Mouse (Mus musculus): ENCODE measurements at regions not wholly inside any gene's neighbourhood (a gene's known extent, or its start where the extent isn't known, plus 50 kb on each side); places are given as distances from the start of the nearest gene placed in this dataset.
A peak's percentile ranks its signal among the peaks of the same experiment; 100 is the strongest.

DNA sequence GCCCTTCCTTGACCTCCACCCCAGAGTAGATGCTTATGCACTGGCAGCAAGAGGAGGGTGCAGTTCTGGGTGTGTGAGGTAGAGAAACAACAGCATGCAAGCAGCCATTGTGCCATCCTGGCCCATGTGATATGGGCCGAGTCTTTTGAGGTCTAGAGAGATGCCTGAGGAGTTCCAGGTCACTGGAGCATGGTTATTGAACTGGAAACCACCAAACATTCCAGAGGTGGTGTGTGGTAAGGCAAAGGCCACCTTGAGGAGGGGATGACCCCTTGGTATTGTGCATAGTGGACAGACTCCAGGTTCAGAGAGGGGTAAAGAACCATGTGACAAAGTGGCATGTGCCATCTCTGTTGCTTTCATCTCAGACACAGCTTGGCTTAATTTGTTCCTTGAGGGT lies 107.9 kb upstream of the Stc2 start:
- Histone ChIP-seq H3K4me3 (ENCODE audit: low read depth, low read length) (no peak overlapping the region), H3K36me3 (ENCODE audit: control insufficient read depth, insufficient read depth, low read length) (no peaks in the 10 kb centered on the region), H3K27ac (ENCODE audit: low read length) (no peak overlapping the region), H3K27me3 (ENCODE audit: control insufficient read depth, insufficient read depth, low read length) (no peaks in the 10 kb centered on the region), H3K4me1 (ENCODE audit: control insufficient read depth, insufficient read depth, low read length) (peaks cover 3% of the 10 kb centered on the region; the same call in 1 of the 2 replicates), H3K4me2 (replicated peaks; ENCODE audit: low read depth, low read length) (no peak overlapping the region), H3K9ac (replicated peaks; ENCODE audit: low read depth, low read length) (no peak overlapping the region), H3K9me3 (ENCODE audit: control insufficient read depth, low read depth, low read length) (no peaks in the 10 kb centered on the region)
- WGBS: 83% methylated on average over 1 of the region's 1 CpGs
- no peak for ATAC-seq (ENCODE audit: insufficient number of reproducible peaks, insufficient read depth, low FRiP score, low read depth)

DNA sequence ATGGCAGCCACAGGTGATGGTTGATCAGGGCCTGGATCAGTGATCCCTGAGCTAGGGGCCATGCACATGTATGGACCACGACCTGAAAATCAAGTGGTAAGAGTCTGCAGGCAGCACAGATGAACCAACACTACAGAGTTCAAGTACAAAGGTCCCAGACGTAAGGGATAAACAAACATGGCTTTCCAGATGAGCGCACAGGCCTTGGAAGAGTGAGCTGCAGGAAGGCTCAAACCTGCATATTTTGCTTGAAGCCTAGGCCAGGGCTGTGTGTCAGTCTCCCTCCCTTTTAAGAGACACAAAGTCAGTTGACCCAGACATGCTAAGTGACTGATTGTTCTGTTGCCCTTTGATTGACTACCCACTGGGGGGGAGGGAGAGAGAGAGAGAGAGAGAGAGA lies 107.2 kb upstream of the Stc2 start:
- 65% methylated on average over 3 of the region's 3 CpGs for WGBS
- ATAC-seq (ENCODE audit: insufficient number of reproducible peaks, insufficient read depth, low FRiP score, low read depth): no peak

DNA sequence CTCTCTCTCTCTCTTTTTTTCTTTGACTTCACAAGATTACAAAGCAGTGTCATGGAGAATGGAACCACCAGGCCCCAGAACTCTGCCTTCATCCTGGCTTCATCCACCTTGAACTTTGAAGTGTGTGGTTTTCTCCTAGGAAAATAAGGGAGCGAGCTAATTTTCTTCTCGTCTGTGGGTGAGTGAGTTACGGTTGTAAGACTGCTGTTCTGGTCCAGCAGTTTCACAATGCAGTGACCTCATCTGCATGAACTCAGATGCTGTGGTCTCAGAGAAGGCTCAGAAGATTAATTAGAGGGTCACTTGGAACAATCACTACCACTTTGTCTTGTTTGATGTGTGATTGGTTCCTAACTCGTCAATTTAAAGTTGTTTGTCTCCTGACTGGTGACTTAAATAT lies 103.1 kb upstream of the Stc2 start:
- no peaks in the 10 kb centered on the region for H3K9me3 ChIP-seq (ENCODE audit: control insufficient read depth, low read depth, low read length)
- 53% methylated on average over 4 of the region's 4 CpGs for WGBS
- no peak overlapping the region for H3K27ac ChIP-seq (ENCODE audit: low read length)
- no peaks in the 10 kb centered on the region for H3K27me3 ChIP-seq (ENCODE audit: control insufficient read depth, insufficient read depth, low read length)
- ATAC-seq (ENCODE audit: insufficient number of reproducible peaks, insufficient read depth, low FRiP score, low read depth): no peak
- H3K4me1 ChIP-seq (ENCODE audit: control insufficient read depth, insufficient read depth, low read length): peaks cover 3% of the 10 kb centered on the region; the same call in 1 of the 2 replicates
- H3K4me2 ChIP-seq (replicated peaks; ENCODE audit: low read depth, low read length): no peak overlapping the region
- H3K36me3 ChIP-seq (ENCODE audit: control insufficient read depth, insufficient read depth, low read length): no peaks in the 10 kb centered on the region
- no peak overlapping the region for H3K4me3 ChIP-seq (ENCODE audit: low read depth, low read length)
- no peak overlapping the region for H3K9ac ChIP-seq (replicated peaks; ENCODE audit: low read depth, low read length)

More for the DNA sequence above, 107.2 kb upstream of the Stc2 start:
- Histone ChIP-seq H3K4me2 (replicated peaks; ENCODE audit: low read depth, low read length) (no peak overlapping the region), H3K36me3 (ENCODE audit: control insufficient read depth, insufficient read depth, low read length) (no peaks in the 10 kb centered on the region), H3K4me1 (ENCODE audit: control insufficient read depth, insufficient read depth, low read length) (peaks cover 3% of the 10 kb centered on the region; the same call in 1 of the 2 replicates), H3K27ac (ENCODE audit: low read length) (no peak overlapping the region), H3K27me3 (ENCODE audit: control insufficient read depth, insufficient read depth, low read length) (no peaks in the 10 kb centered on the region), H3K9ac (replicated peaks; ENCODE audit: low read depth, low read length) (no peak overlapping the region), H3K4me3 (ENCODE audit: low read depth, low read length) (no peak overlapping the region), H3K9me3 (ENCODE audit: control insufficient read depth, low read depth, low read length) (no peaks in the 10 kb centered on the region)

DNA sequence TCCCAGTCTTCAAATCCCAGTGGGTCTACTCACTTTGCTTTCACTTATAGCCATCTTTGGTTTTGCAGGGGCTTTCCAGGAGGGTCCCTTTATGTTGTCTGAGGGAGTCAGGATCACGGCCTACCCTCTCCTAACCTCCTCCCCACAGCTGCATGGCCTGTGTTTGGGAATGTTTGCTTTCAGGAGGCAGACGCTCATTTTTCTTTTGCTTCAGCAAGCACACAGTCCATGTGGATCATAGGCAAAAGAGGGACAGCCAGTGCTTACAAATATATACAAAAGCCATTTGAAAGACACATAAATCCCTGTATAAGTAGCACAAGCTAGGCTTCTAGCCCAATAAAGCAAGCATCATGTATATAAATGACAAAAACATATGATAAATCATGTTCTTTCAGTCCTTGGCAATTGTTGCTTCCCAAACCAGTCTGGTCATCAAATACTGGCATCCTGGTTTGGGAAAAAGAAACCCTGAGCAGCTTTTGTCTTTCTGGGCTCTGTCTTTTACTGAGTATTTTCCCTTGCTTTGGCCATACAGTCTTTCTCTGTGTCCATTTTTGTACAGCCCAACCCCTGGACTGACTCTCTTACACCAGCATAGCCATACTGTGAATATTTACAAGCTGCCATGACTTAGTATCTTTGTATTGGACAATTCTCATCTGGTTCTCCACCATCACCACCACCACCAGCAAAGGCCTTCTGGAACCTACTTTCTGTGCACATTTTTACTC lies 101.0 kb upstream of the Stc2 start:
- no peaks in the 10 kb centered on the region for H3K27me3 ChIP-seq (ENCODE audit: control insufficient read depth, insufficient read depth, low read length)
- no peaks in the 10 kb centered on the region for H3K9me3 ChIP-seq (ENCODE audit: control insufficient read depth, low read depth, low read length)
- peaks cover 1% of the 10 kb centered on the region; the same call in 1 of the 2 replicates for H3K4me1 ChIP-seq (ENCODE audit: control insufficient read depth, insufficient read depth, low read length)
- peak; percentile 60; the same call in 1 of the 2 replicates for ATAC-seq (ENCODE audit: insufficient number of reproducible peaks, insufficient read depth, low FRiP score, low read depth)
- WGBS: 17% methylated on average over 2 of the region's 2 CpGs
- no peaks in the 10 kb centered on the region for H3K36me3 ChIP-seq (ENCODE audit: control insufficient read depth, insufficient read depth, low read length)
- H3K27ac ChIP-seq (ENCODE audit: low read length): peak overlapping the region; percentile 64; the same call in 1 of the 2 replicates
- no peak overlapping the region for H3K9ac ChIP-seq (replicated peaks; ENCODE audit: low read depth, low read length)
- H3K4me2 ChIP-seq (replicated peaks; ENCODE audit: low read depth, low read length): no peak overlapping the region
- H3K4me3 ChIP-seq (ENCODE audit: low read depth, low read length): no peak overlapping the region

DNA sequence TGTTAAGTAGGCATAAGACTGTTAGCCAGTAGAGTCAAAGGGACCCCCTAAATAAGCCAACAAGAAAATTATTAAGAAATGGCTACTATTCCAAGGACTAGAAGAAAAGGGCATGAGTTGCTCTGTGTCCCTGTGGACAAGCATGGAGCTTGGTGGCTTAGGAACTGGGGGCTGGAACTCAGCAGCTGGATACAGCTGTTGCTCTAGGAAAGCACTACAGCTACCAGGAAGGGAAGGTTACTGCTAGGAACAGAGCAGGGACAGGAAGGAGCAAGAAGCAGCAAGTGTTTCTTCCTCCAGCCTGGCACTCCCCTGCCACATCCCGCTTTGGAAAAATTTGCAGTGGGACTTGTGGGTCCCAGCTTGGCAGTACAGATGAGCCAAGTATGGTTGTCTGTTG lies 95.0 kb upstream of the Stc2 start:
- H3K9me3 ChIP-seq (ENCODE audit: control insufficient read depth, low read depth, low read length): no peaks in the 10 kb centered on the region
- no peaks in the 10 kb centered on the region for H3K4me1 ChIP-seq (ENCODE audit: control insufficient read depth, insufficient read depth, low read length)
- no peak overlapping the region for H3K4me2 ChIP-seq (replicated peaks; ENCODE audit: low read depth, low read length)
- H3K27ac ChIP-seq (ENCODE audit: low read length): peak overlapping the region; percentile 21; the same call in 1 of the 2 replicates
- H3K36me3 ChIP-seq (ENCODE audit: control insufficient read depth, insufficient read depth, low read length): no peaks in the 10 kb centered on the region
- 75% methylated on average over 1 of the region's 1 CpGs for WGBS
- no peaks in the 10 kb centered on the region for H3K27me3 ChIP-seq (ENCODE audit: control insufficient read depth, insufficient read depth, low read length)
- H3K4me3 ChIP-seq (ENCODE audit: low read depth, low read length): no peak overlapping the region
- ATAC-seq (ENCODE audit: insufficient number of reproducible peaks, insufficient read depth, low FRiP score, low read depth): peak; percentile 75; the same call in 1 of the 2 replicates
- no peak overlapping the region for H3K9ac ChIP-seq (replicated peaks; ENCODE audit: low read depth, low read length)

DNA sequence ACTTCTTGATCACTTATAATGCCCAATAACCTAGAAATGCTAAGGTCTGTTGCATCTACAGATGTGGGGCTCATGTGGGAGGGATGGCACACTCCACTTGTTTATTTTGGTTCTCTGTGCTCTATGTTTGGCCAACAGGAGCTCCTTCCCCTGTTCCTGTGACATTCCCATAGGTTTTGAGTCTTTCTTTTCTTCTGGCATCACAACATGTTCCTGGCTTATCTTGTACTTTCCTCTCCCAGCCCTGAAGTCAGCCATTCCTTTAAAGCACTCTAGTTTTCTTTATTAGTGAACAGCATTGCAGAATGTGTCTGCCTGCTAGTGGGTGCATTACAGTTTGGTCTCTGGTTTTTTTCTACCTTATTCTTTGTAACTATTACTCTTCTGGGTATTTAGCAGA lies 92.6 kb upstream of the Stc2 start:
- ATAC-seq (ENCODE audit: insufficient number of reproducible peaks, insufficient read depth, low FRiP score, low read depth): no peak
- H3K4me1 ChIP-seq (ENCODE audit: control insufficient read depth, insufficient read depth, low read length): no peaks in the 10 kb centered on the region
- no peak overlapping the region for H3K9ac ChIP-seq (replicated peaks; ENCODE audit: low read depth, low read length)
- no peaks in the 10 kb centered on the region for H3K27me3 ChIP-seq (ENCODE audit: control insufficient read depth, insufficient read depth, low read length)
- no peak overlapping the region for H3K4me3 ChIP-seq (ENCODE audit: low read depth, low read length)
- no peak overlapping the region for H3K27ac ChIP-seq (ENCODE audit: low read length)
- H3K36me3 ChIP-seq (ENCODE audit: control insufficient read depth, insufficient read depth, low read length): no peaks in the 10 kb centered on the region
- H3K9me3 ChIP-seq (ENCODE audit: control insufficient read depth, low read depth, low read length): no peaks in the 10 kb centered on the region
- no peak overlapping the region for H3K4me2 ChIP-seq (replicated peaks; ENCODE audit: low read depth, low read length)

DNA sequence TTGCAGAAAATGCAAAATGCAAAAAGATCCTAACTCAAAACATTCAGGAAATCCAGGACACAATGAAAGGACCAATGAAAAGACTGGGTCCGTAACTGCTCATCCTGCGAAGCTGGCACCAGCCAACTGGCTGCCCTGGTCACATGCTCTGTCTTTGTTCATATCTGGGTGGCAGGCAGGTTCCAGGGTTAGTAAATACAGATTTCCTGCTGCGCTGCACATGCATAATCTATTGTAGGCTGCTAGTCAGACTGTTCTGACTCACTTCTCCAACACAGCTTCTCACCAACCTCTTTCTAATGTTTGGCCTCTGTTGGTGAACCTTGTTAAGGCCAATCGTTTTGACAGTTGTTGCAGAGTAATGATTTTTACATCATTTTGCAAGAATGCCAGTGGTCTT lies 92.0 kb upstream of the Stc2 start:
- H3K36me3 ChIP-seq (ENCODE audit: control insufficient read depth, insufficient read depth, low read length): no peaks in the 10 kb centered on the region
- no peak for ATAC-seq (ENCODE audit: insufficient number of reproducible peaks, insufficient read depth, low FRiP score, low read depth)
- H3K9me3 ChIP-seq (ENCODE audit: control insufficient read depth, low read depth, low read length): no peaks in the 10 kb centered on the region
- H3K4me1 ChIP-seq (ENCODE audit: control insufficient read depth, insufficient read depth, low read length): no peaks in the 10 kb centered on the region
- 74% methylated on average over 4 of the region's 4 CpGs for WGBS
- H3K9ac ChIP-seq (replicated peaks; ENCODE audit: low read depth, low read length): no peak overlapping the region
- H3K4me3 ChIP-seq (ENCODE audit: low read depth, low read length): no peak overlapping the region
- H3K4me2 ChIP-seq (replicated peaks; ENCODE audit: low read depth, low read length): no peak overlapping the region
- no peak overlapping the region for H3K27ac ChIP-seq (ENCODE audit: low read length)
- no peaks in the 10 kb centered on the region for H3K27me3 ChIP-seq (ENCODE audit: control insufficient read depth, insufficient read depth, low read length)

DNA sequence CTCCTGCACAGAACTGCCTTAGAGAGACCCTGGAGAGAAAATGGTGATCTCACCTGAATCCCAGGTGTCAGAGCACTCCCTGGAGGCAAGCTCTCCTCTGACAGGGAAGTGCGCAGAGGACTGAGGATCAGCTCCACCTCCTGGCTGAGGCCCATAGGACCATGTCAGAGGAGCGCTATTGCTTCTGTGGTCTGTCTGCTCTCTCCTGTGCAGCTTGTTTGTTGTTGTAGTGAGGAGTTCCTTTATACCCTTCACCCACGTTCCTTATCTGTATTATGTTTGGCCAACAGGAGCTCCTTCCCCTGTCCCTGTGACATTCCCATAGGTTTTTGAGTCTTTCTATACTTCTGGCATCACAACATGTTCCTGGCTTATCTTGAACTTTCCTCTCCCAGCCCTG lies 91.5 kb upstream of the Stc2 start:
- Histone ChIP-seq H3K9me3 (ENCODE audit: control insufficient read depth, low read depth, low read length) (no peaks in the 10 kb centered on the region), H3K27me3 (ENCODE audit: control insufficient read depth, insufficient read depth, low read length) (no peaks in the 10 kb centered on the region), H3K27ac (ENCODE audit: low read length) (no peak overlapping the region), H3K9ac (replicated peaks; ENCODE audit: low read depth, low read length) (no peak overlapping the region), H3K4me1 (ENCODE audit: control insufficient read depth, insufficient read depth, low read length) (no peaks in the 10 kb centered on the region), H3K4me3 (ENCODE audit: low read depth, low read length) (no peak overlapping the region), H3K36me3 (ENCODE audit: control insufficient read depth, insufficient read depth, low read length) (no peaks in the 10 kb centered on the region), H3K4me2 (replicated peaks; ENCODE audit: low read depth, low read length) (no peak overlapping the region)
- no peak for ATAC-seq (ENCODE audit: insufficient number of reproducible peaks, insufficient read depth, low FRiP score, low read depth)
- WGBS: 68% methylated on average over 3 of the region's 3 CpGs

DNA sequence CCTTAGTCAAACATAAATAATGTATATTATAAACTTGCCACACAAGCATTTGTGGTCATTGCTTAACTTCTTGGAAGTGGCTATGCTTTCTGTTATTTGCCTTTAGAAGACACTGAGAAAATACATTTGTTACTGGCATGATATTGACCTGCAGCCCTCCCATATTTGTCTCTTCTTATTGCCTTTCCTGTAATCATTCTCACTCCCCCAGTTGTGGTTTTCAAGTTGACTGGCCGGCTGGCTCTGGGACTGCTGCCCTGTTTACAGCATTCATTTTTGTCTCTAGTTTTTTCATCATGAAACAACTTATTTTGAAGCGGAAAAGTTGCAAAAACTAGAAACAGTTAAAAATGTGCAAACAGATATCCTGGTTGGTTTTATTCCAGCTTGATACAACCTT lies 57.5 kb upstream of the Stc2 start:
- ATAC-seq (ENCODE audit: insufficient number of reproducible peaks, insufficient read depth, low FRiP score, low read depth): no peak
- WGBS: 72% methylated on average over 2 of the region's 2 CpGs
- H3K9ac ChIP-seq (replicated peaks; ENCODE audit: low read depth, low read length): no peak overlapping the region
- H3K27ac ChIP-seq (ENCODE audit: low read length): no peak overlapping the region
- H3K4me3 ChIP-seq (ENCODE audit: low read depth, low read length): no peak overlapping the region
- no peaks in the 10 kb centered on the region for H3K27me3 ChIP-seq (ENCODE audit: control insufficient read depth, insufficient read depth, low read length)
- H3K4me1 ChIP-seq (ENCODE audit: control insufficient read depth, insufficient read depth, low read length): no peaks in the 10 kb centered on the region
- no peaks in the 10 kb centered on the region for H3K36me3 ChIP-seq (ENCODE audit: control insufficient read depth, insufficient read depth, low read length)
- no peaks in the 10 kb centered on the region; the same call in 1 of the 2 replicates for H3K9me3 ChIP-seq (ENCODE audit: control insufficient read depth, low read depth, low read length)
- no peak overlapping the region for H3K4me2 ChIP-seq (replicated peaks; ENCODE audit: low read depth, low read length)

Data from stomach, embryonic 14.5 days (tissue).